Mouse (Mus musculus) C3H10T1/2 (cell line): ENCODE measurements around the gene Gdpd2. TPM values are rescaled to one million over a fixed set of nuclear protein-coding genes. Genes with fewer than 3 reads are reported as not detected.

ENCODE experiments used
- polyA plus RNA-seq, 2 experiments: library from polyadenylated mRNA; unstranded; fragments of >200 nt; fragmentation: generic; extraction: Trizol; gene quantifications; one replicate each; pipeline ENCODE4 v1.2.1; 2012; ENCODE audit warnings: missing spikeins in 2 of 2

Gdpd2 gene
- polyA plus RNA-seq, result 10 to 100 TPM in 1 of 2 experiments, under 1 TPM in 1; 0.19 to 33.8 TPM

DNA sequence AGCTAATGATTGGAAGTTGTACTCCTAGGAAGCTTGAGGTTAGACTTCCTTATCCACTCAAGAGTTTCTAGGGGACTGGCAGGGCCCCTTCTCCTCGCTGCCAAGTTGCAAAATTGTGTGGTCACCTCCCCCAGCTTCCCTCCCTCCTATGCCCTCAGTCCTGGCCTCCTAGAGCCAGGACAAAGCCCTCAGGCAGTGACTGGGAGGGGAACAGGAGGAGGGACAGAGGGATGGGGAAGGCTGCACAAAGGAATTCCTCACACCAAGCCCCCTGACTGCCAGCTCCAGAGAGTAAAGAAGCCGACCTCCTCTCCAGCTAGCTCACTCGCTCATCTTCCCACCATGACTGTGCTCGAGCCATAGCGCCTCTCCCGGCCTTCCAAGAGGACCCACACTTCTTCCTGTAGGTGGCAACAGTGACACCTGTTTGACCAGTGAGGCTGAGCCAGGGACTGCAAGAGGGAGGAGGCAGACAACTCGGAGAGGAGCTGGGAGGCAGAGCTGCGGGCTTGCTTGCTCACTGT is at the start of gene Gdpd2:
TSS of gene Gdpd2 (plus strand) at position 209 of the 524 bp plus-strand sequence.

DNA sequence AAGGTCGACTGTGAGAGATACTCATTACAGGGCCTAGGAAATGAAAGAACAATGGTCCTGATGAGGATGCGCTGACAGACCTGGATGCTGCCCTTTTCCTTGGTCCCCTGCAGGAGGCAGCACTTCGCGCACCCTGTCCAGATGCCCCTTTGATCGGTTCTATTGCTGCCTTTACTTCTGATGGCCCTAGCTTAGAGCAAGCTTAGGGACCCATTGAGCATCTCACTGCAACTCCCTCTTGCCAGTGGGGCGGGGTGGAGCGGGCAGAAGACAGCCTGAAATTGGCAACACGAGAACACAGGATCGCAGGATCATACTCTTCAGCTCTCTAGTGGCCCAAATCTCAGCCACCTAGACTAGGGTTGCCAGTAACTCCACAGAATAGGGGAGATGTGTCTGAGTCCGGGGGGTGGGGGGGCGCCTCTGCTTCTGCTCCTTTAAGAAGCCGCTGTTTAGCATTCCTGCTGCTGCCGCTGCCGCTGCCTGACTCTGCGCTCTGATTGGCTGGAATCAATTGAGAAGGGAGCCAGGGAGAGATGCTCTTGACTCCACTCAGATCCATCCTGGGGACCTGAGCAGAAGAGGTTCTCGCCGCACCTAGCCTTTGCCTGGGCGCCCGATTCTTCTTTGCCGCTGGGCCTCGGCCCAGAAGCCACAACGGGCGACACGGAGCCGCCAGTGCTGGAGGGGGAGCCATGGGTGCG is 37.7 kb downstream of the Gdpd2 start, which contains the start of gene Dlg3:
TSS of gene Dlg3 (plus strand) at position 542 of the 704 bp plus-strand sequence.

Other genes starting within 250 kb of the Gdpd2 start
- 10 to 100 TPM; 13.2 to 67.3 TPM for gene Igbp1, start 235.6 kb upstream of the Gdpd2 start, polyA plus RNA-seq
- not detected for gene Dgat2l6, start 205.0 kb upstream of the Gdpd2 start, polyA plus RNA-seq
- gene Awat1, start 157.6 kb upstream of the Gdpd2 start, polyA plus RNA-seq, result not detected
- gene P2ry4, start 135.0 kb upstream of the Gdpd2 start, polyA plus RNA-seq, result not detected
- gene Arr3, start 124.4 kb upstream of the Gdpd2 start, polyA plus RNA-seq, result not detected
- gene Kif4, start 104.1 kb upstream of the Gdpd2 start, polyA plus RNA-seq, result 10 to 100 TPM in 1 of 2 experiments, 1 to 10 TPM in 1; 1.8 to 16.5 TPM
- gene Pdzd11, start 103.3 kb upstream of the Gdpd2 start, polyA plus RNA-seq, result 10 to 100 TPM; 52.5 to 70.1 TPM
- 1 to 10 TPM in 1 of 2 experiments, under 1 TPM in 1; 0.57 to 7.7 TPM for gene Dlg3, start 37.8 kb downstream of the Gdpd2 start, polyA plus RNA-seq